Mouse (Mus musculus): ENCODE results near the gene Rftn1. TPM values are rescaled to one million over a fixed set of nuclear protein-coding genes. Genes with fewer than 3 reads are reported as not detected.

Rftn1 gene
- total RNA-seq, 2 experiments from 2014 or later, result 8.4 to 9.4 TPM

- Histone ChIP-seq H3K4me3 (no peak overlapping the region), H3K27ac (no peak overlapping the region)
- no peak for TF ChIP-seq CTCF (IDR thresholded peaks at IDR 0.05)
- no peak for DNase-seq (ENCODE audit: extremely low spot score in 1 of 2, low spot score in 2 of 2)
- intact Hi-C loops (cut with DNase I), result no loop called here
Measured at GRCm38 (mm10) chr17:50136060-50136459, 54.4 kb downstream of the Rftn1 start.

- no peak overlapping the region for H3K27ac ChIP-seq
- intact Hi-C loops (cut with DNase I), result no loop called here
- TF ChIP-seq CTCF (IDR thresholded peaks at IDR 0.05), result no peak
- H3K4me3 ChIP-seq, result no peak overlapping the region
- no peak for DNase-seq (ENCODE audit: extremely low spot score in 1 of 2, low spot score in 2 of 2)
Measured at GRCm38 (mm10) chr17:50135466-50135865, 55.0 kb downstream of the Rftn1 start.

GRCm38 (mm10) chr17:50131698-50132097 is 58.8 kb downstream of the Rftn1 start:
- H3K27ac ChIP-seq, result no peak overlapping the region
- no peak for TF ChIP-seq CTCF (IDR thresholded peaks at IDR 0.05)
- intact Hi-C loops (cut with DNase I), result no loop called here
- no peak overlapping the region for H3K4me3 ChIP-seq
- DNase-seq (ENCODE audit: extremely low spot score in 1 of 2, low spot score in 2 of 2), result no peak

- H3K27ac ChIP-seq, result no peak overlapping the region
Measured at GRCm38 (mm10) chr17:50130421-50130820, 60.1 kb downstream of the Rftn1 start.

GRCm38 (mm10) chr17:50128392-50128791 is 62.1 kb downstream of the Rftn1 start:
- Histone ChIP-seq H3K4me3 (no peak overlapping the region), H3K27ac (no peak overlapping the region)
- no peak for TF ChIP-seq CTCF (IDR thresholded peaks at IDR 0.05)
- intact Hi-C loops (cut with DNase I), result no loop called here
- no peak for DNase-seq (ENCODE audit: extremely low spot score in 1 of 2, low spot score in 2 of 2)

More at GRCm38 (mm10) chr17:50130421-50130820, 60.1 kb downstream of the Rftn1 start:
- no peak for DNase-seq (ENCODE audit: extremely low spot score in 1 of 2, low spot score in 2 of 2)
- no peak for TF ChIP-seq CTCF (IDR thresholded peaks at IDR 0.05)
- no peak overlapping the region for H3K4me3 ChIP-seq
- intact Hi-C loops (cut with DNase I), result no loop called here

GRCm38 (mm10) chr17:50127045-50127813 is 63.2 kb downstream of the Rftn1 start:
- intact Hi-C loops (cut with DNase I), result no loop called here
- DNase-seq (ENCODE audit: extremely low spot score in 1 of 2, low spot score in 2 of 2), result no peak
- TF ChIP-seq CTCF (IDR thresholded peaks at IDR 0.05), result no peak
- Histone ChIP-seq H3K27ac (no peak overlapping the region), H3K4me3 (no peak overlapping the region)

GRCm38 (mm10) chr17:50126545-50126944 is 63.9 kb downstream of the Rftn1 start:
- no peak for TF ChIP-seq CTCF (IDR thresholded peaks at IDR 0.05)
- intact Hi-C loops (cut with DNase I), result no loop called here
- no peak for DNase-seq (ENCODE audit: extremely low spot score in 1 of 2, low spot score in 2 of 2)
- Histone ChIP-seq H3K27ac (no peak overlapping the region), H3K4me3 (no peak overlapping the region)

GRCm38 (mm10) chr17:50125900-50126299 is 64.6 kb downstream of the Rftn1 start:
- Histone ChIP-seq H3K4me3 (no peak overlapping the region), H3K27ac (no peak overlapping the region)
- TF ChIP-seq CTCF (IDR thresholded peaks at IDR 0.05), result no peak
- intact Hi-C loops (cut with DNase I), result no loop called here
- DNase-seq (ENCODE audit: extremely low spot score in 1 of 2, low spot score in 2 of 2), result no peak

GRCm38 (mm10) chr17:50125245-50125798 is 65.2 kb downstream of the Rftn1 start:
- intact Hi-C loops (cut with DNase I), result no loop called here
- H3K4me3 ChIP-seq, result no peak overlapping the region
- TF ChIP-seq CTCF (IDR thresholded peaks at IDR 0.05), result no peak
- DNase-seq (ENCODE audit: extremely low spot score in 1 of 2, low spot score in 2 of 2), result no peak
- H3K27ac ChIP-seq, result no peak overlapping the region

GRCm38 (mm10) chr17:50124708-50125107 is 65.8 kb downstream of the Rftn1 start:
- DNase-seq (ENCODE audit: extremely low spot score in 1 of 2, low spot score in 2 of 2), result no peak
- Histone ChIP-seq H3K4me3 (no peak overlapping the region), H3K27ac (no peak overlapping the region)
- intact Hi-C loops (cut with DNase I), result no loop called here
- no peak for TF ChIP-seq CTCF (IDR thresholded peaks at IDR 0.05)

GRCm38 (mm10) chr17:50122555-50122954 is 67.9 kb downstream of the Rftn1 start:
- no peak for TF ChIP-seq CTCF (IDR thresholded peaks at IDR 0.05)
- intact Hi-C loops (cut with DNase I), result no loop called here
- Histone ChIP-seq H3K4me3 (no peak overlapping the region), H3K27ac (no peak overlapping the region)
- DNase-seq (ENCODE audit: extremely low spot score in 1 of 2, low spot score in 2 of 2), result no peak

GRCm38 (mm10) chr17:50120098-50120497 is 70.4 kb downstream of the Rftn1 start:
- no peak for DNase-seq (ENCODE audit: extremely low spot score in 1 of 2, low spot score in 2 of 2)
- H3K27ac ChIP-seq, result no peak overlapping the region
- H3K4me3 ChIP-seq, result no peak overlapping the region
- TF ChIP-seq CTCF (IDR thresholded peaks at IDR 0.05), result no peak
- intact Hi-C loops (cut with DNase I), result no loop called here

GRCm38 (mm10) chr17:50117461-50117860 is 73.0 kb downstream of the Rftn1 start:
- no peak overlapping the region for H3K4me3 ChIP-seq
- intact Hi-C loops (cut with DNase I), result no loop called here
- TF ChIP-seq CTCF (IDR thresholded peaks at IDR 0.05), result no peak
- no peak for DNase-seq (ENCODE audit: extremely low spot score in 1 of 2, low spot score in 2 of 2)
- no peak overlapping the region for H3K27ac ChIP-seq

Measured in left cerebral cortex, adult 2 months (tissue).